Mouse (Mus musculus) ovary, postnatal 14 days (tissue): ENCODE measurements around the gene Orm2.

Experiments used
- DNase-seq: peaks from one replicate; pipeline ENCODE4 v3.0.0; 2022; ENCODE audit warnings: low spot score

Gene Orm2

GRCm38 (mm10) chr4:63377483-63377882, 15.2 kb downstream of the Orm2 start:
- no peak for DNase-seq

GRCm38 (mm10) chr4:63382676-63383369, 20.6 kb downstream of the Orm2 start:
- no peak for DNase-seq

- no peak for DNase-seq
These were observed 21.2 kb downstream of the Orm2 start for GRCm38 (mm10) chr4:63383474-63383873.

GRCm38 (mm10) chr4:63384262-63384661, 22.0 kb downstream of the Orm2 start:
- no peak for DNase-seq

GRCm38 (mm10) chr4:63385253-63385652, 23.0 kb downstream of the Orm2 start:
- no peak for DNase-seq

GRCm38 (mm10) chr4:63385784-63386183, 23.5 kb downstream of the Orm2 start:
- no peak for DNase-seq

GRCm38 (mm10) chr4:63388029-63388428, 25.8 kb downstream of the Orm2 start:
- DNase-seq = no peak

GRCm38 (mm10) chr4:63389121-63389886, 27.1 kb downstream of the Orm2 start:
- DNase-seq = no peak

GRCm38 (mm10) chr4:63389887-63390528, 27.8 kb downstream of the Orm2 start:
- DNase-seq = no peak

- no peak for DNase-seq
These were observed 29.1 kb downstream of the Orm2 start for GRCm38 (mm10) chr4:63391322-63391721.

- no peak for DNase-seq
These were observed 35.8 kb downstream of the Orm2 start for GRCm38 (mm10) chr4:63397981-63398537.

- no peak for DNase-seq
These were observed 36.8 kb downstream of the Orm2 start for GRCm38 (mm10) chr4:63398854-63399609.

- no peak for DNase-seq
These were observed 37.5 kb downstream of the Orm2 start for GRCm38 (mm10) chr4:63399691-63400270.

- no peak for DNase-seq
These were observed 38.5 kb downstream of the Orm2 start for GRCm38 (mm10) chr4:63400541-63401306.

GRCm38 (mm10) chr4:63401620-63402019, 39.4 kb downstream of the Orm2 start:
- no peak for DNase-seq

- no peak for DNase-seq
These were observed 39.8 kb downstream of the Orm2 start for GRCm38 (mm10) chr4:63402056-63402455.

- no peak for DNase-seq
These were observed 40.3 kb downstream of the Orm2 start for GRCm38 (mm10) chr4:63402558-63402957.

GRCm38 (mm10) chr4:63403040-63403959, 41.1 kb downstream of the Orm2 start, which contains the start of gene Akna:
Gene Akna (minus strand): TSS chr4:63403354.
- DNase-seq = peak; percentile 88

GRCm38 (mm10) chr4:63404205-63404604, 42.0 kb downstream of the Orm2 start:
- DNase-seq = no peak

- no peak for DNase-seq
These were observed 42.8 kb downstream of the Orm2 start for GRCm38 (mm10) chr4:63405051-63405450.
